Comparison of ENCODE assay signal across 21 mouse cellular contexts in the genomic region with DNA sequence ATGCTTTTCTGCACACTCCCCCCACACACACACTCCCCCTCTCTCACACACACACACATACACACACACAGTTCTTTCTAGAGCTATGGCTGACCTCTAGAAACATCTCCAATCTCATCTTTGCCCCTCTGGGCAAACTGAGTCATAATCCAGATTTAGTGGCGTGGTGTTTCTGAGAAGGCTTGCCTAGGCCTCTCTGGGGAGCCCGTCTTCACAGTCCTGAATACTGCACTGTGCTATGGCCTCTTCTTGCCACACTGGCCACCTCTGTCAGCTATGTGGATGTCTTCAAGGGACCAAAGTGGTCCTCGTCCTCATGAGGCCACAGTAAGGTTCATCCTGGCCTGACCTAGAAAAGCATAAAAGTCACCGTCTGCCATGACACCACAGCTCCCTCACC.
DNase-seq lines count a peak whose midpoint lies in the region; ATAC-seq and TF ChIP-seq lines count a peak whose summit lies in the region.
"Had no signal": no experiment of that assay in that cellular context is flagged by ENCODE, and none has a peak within 500 bp of the region (broad histone marks: within the 10 kb centered on the region; RNA-seq: fewer than 3 reads in every experiment).

No protein-coding gene starts in this region.

- H3K27me3 ChIP-seq in midbrain, embryonic 10.5 days (ENCODE audit: low read depth, poor library complexity, severe bottlenecking), result no peaks in the 10 kb centered on the region; the same call in 1 of the 2 replicates
- no peaks in the 10 kb centered on the region; the same call in 1 of the 2 replicates for H3K27me3 ChIP-seq in midbrain, postnatal 0 days (ENCODE audit: insufficient read depth, low read length)
- H3K27me3 ChIP-seq in hindbrain, embryonic 12.5 days, result peaks cover 14% of the 10 kb centered on the region; the same call in 1 of the 2 replicates
- H3K27me3 ChIP-seq: embryonic facial prominence, embryonic 12.5 days; forebrain, embryonic 15.5 days had no signal

- no peaks in the 10 kb centered on the region for H3K36me3 ChIP-seq in midbrain, embryonic 10.5 days
- H3K36me3 ChIP-seq in midbrain, postnatal 0 days (ENCODE audit: insufficient read depth, low read length), result no peaks in the 10 kb centered on the region
- no peaks in the 10 kb centered on the region for H3K36me3 ChIP-seq in hindbrain, embryonic 12.5 days
- H3K36me3 ChIP-seq: embryonic facial prominence, embryonic 10.5 days; embryonic facial prominence, embryonic 12.5 days; forebrain, embryonic 15.5 days; G1E had no signal

- H3K9ac ChIP-seq in midbrain, postnatal 0 days (replicated peaks; ENCODE audit: low read length, poor library complexity, severe bottlenecking), result no peak overlapping the region
- no peak overlapping the region for H3K9ac ChIP-seq in hindbrain, embryonic 12.5 days
- H3K9ac ChIP-seq: embryonic facial prominence, embryonic 12.5 days; forebrain, embryonic 13.5 days; forebrain, embryonic 15.5 days; forebrain, postnatal 0 days had no signal

- 87% methylated on average over 4 of the region's 4 CpGs for whole genome bisulfite sequencing in midbrain, embryonic 10.5 days
- 93% methylated on average over 4 of the region's 4 CpGs for WGBS in midbrain, postnatal 0 days
- WGBS in hindbrain, embryonic 12.5 days, result 86% methylated on average over 4 of the region's 4 CpGs

- no peak for TF ChIP-seq CTCF in midbrain, postnatal 0 days (IDR thresholded peaks at IDR 0.05)

- no peak overlapping the region for H3K4me3 ChIP-seq in midbrain, embryonic 10.5 days
- no peak overlapping the region for H3K4me3 ChIP-seq in midbrain, postnatal 0 days (ENCODE audit: low read depth, low read length)
- H3K4me3 ChIP-seq in hindbrain, embryonic 12.5 days, result no peak overlapping the region
- H3K4me3 ChIP-seq: embryonic facial prominence, embryonic 10.5 days; embryonic facial prominence, embryonic 12.5 days; forebrain, embryonic 13.5 days; forebrain, embryonic 15.5 days had no signal

- no peak overlapping the region for H3K4me2 ChIP-seq in midbrain, postnatal 0 days (ENCODE audit: low read depth, low read length, poor library complexity, severe bottlenecking)
- no peak overlapping the region for H3K4me2 ChIP-seq in hindbrain, embryonic 12.5 days (replicated peaks)
- H3K4me2 ChIP-seq: embryonic facial prominence, embryonic 12.5 days; forebrain, embryonic 13.5 days; forebrain, embryonic 15.5 days had no signal

- DNase-seq in gastrocnemius, postnatal 10 days, result peak; percentile 1
- DNase-seq in gastrocnemius, postnatal 25 days, result no peak
- DNase-seq in midbrain, embryonic 10.5 days (ENCODE audit: low spot score), result no peak
- no peak for DNase-seq in midbrain, postnatal 0 days (ENCODE audit: low spot score)
- peak; percentile 1 for DNase-seq in ovary, postnatal 36 days (ENCODE audit: low spot score)
- DNase-seq in ovary, adult 18-20 months (ENCODE audit: low spot score), result no peak
- DNase-seq: adrenal gland, adult 8-10 months; adrenal gland, postnatal 14 days; adrenal gland, postnatal 36 days; cerebellum, adult 11-12 months; cerebellum, adult 2 months; cerebellum, adult 9-10 months; forebrain, postnatal 0 days had no signal

- peak overlapping the region; percentile 17; the same call in 1 of the 2 replicates for H3K27ac ChIP-seq in midbrain, embryonic 10.5 days (replicated peaks)
- no peak overlapping the region for H3K27ac ChIP-seq in midbrain, postnatal 0 days (ENCODE audit: low read depth, low read length)
- H3K27ac ChIP-seq in hindbrain, embryonic 12.5 days, result no peak overlapping the region
- H3K27ac ChIP-seq: embryonic facial prominence, embryonic 10.5 days; embryonic facial prominence, embryonic 12.5 days; forebrain, embryonic 13.5 days; forebrain, embryonic 15.5 days had no signal

- no peaks in the 10 kb centered on the region for H3K9me3 ChIP-seq in midbrain, embryonic 10.5 days (replicated peaks)
- H3K9me3 ChIP-seq in midbrain, postnatal 0 days (ENCODE audit: low read length), result no peaks in the 10 kb centered on the region
- no peaks in the 10 kb centered on the region for H3K9me3 ChIP-seq in hindbrain, embryonic 12.5 days (replicated peaks)
- H3K9me3 ChIP-seq: embryonic facial prominence, embryonic 10.5 days; embryonic facial prominence, embryonic 12.5 days; forebrain, embryonic 13.5 days; forebrain, embryonic 15.5 days had no signal

- H3K4me1 ChIP-seq in midbrain, embryonic 10.5 days, result peaks cover 56% of the 10 kb centered on the region
- peaks cover 2% of the 10 kb centered on the region; the same call in 1 of the 2 replicates for H3K4me1 ChIP-seq in midbrain, postnatal 0 days (ENCODE audit: insufficient read depth, low read length)
- H3K4me1 ChIP-seq in hindbrain, embryonic 12.5 days, result peaks cover 27% of the 10 kb centered on the region

- ATAC-seq in midbrain, postnatal 0 days (ENCODE audit: low FRiP score), result no peak
- no peak for ATAC-seq in hindbrain, embryonic 12.5 days (ENCODE audit: low FRiP score)
- ATAC-seq: activated CD4-positive, CD25-positive, alpha-beta regulatory T cell, adult 4 months; forebrain, embryonic 13.5 days; forebrain, embryonic 15.5 days; forebrain, postnatal 0 days; Patski had no signal

Comparison
In these comparisons a context has a peak if more than half of its experiments do, and no peak if none do; other contexts are left out.
1. DNase-seq: peak in gastrocnemius, postnatal 10 days (single experiment) and ovary, postnatal 36 days (single experiment); none in gastrocnemius, postnatal 25 days (single experiment), midbrain, embryonic 10.5 days (single experiment), midbrain, postnatal 0 days (single experiment) and ovary, adult 18-20 months (single experiment).